Mouse (Mus musculus): Measurements from ENCODE around the gene Uts2b.

DNA sequence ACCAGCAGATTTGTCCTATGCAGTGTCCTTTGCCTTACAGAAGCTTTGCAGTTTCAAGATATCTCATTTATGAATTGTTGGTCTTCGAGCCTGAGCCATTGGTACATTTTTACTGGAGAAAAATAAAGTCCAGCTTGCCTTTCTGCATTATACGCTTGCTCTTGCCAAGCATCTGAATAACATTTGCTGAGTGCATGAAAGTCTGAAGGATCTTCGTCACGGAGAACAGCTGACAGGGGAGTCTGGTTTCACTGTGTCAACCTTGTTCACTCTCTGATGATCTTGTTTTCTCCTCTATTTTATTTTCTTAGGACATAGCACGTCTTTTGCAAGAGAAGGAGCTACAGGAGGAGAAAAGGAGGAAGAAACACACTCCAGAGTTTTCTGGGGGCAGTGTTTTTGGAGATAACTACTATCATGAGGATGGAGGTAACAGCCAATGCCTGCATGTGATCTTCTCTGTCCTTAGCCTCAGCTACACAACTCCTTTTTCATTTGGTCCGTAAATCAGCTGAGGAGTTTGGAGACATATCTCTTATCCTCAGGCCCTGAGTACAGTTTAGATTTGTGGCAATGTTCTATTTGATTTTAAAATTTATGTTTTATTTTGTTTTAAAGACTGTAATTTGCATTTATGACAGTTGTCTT lies 47.0 kb upstream of the Uts2b start:
- TF ChIP-seq EP300 (IDR thresholded peaks at IDR 0.05; ENCODE audit: insufficient read depth, low read depth, low read length) = no peak
- TF ChIP-seq CTCF (IDR thresholded peaks at IDR 0.05) = no peak

All from heart, adult 2 months (tissue).